Mouse (Mus musculus) layer of hippocampus, postnatal 14 days (tissue): ENCODE data around the gene Slc36a4. TPM values are rescaled to one million over a fixed set of nuclear protein-coding genes. Genes with fewer than 3 reads are reported as not detected.

Source experiments
- DNase-seq, 2 experiments: peaks; one replicate each; pipeline ENCODE4 v3.0.0; 2021 to 2022; ENCODE audit warnings: low spot score in 2 of 2, mixed read lengths in 1 of 2
- total RNA-seq, 2 experiments: library from RNA; stranded (reverse); gene quantifications; 2 replicates each; pipeline ENCODE4 v1.2.3; 2021

Slc36a4 gene
- total RNA-seq, 2 experiments from 2014 or later: 49.0 to 55.1 TPM

DNA sequence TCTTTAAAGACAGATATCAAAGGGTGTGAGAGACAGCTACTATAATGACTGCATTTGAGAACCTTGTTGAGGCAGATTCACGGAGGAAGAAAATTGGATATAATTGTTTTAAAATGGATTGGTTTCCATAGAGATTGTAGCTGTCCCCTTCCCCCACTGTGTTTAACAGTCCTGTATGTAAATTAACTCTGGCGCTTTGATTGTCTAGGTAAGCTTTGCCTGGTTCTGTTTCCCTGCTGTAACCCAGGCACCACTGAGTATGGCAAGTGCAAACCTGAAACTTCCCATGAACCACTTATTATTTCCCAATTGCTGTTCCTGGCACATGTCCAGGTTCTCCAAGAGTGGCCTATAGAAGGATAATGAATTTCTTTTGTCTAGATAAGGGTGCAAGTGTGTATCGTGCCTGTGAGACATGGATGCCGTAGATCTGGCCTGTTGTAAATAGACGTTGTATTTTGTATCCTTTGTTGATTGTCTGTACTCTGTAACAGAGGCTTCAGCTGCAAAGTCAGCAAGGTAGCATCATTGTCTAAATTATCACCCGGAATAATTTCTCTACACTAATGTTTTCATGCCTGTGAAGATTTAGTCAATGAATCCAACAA is 11.8 kb downstream of the Slc36a4 start:
- DNase-seq: no peak

DNA sequence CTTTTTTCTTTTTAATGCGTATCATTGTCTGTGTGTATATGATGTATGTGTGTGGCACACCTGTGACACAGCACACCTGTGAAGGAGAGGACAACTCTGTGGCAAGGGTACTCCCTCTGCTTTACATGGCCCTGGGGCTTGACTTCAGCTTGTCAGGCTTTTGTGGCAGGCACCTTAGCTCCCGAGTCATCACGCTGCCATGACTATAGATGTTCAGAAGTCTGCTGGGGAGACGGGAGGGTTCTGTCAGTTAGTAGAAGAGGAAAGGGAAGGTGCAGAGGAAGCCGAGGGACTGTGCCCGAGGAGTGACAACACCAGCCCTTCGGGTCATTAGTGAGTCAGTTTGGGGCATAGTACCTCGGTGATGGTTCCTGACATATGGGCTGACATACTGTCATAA is 13.0 kb downstream of the Slc36a4 start:
- no peak for DNase-seq

DNA sequence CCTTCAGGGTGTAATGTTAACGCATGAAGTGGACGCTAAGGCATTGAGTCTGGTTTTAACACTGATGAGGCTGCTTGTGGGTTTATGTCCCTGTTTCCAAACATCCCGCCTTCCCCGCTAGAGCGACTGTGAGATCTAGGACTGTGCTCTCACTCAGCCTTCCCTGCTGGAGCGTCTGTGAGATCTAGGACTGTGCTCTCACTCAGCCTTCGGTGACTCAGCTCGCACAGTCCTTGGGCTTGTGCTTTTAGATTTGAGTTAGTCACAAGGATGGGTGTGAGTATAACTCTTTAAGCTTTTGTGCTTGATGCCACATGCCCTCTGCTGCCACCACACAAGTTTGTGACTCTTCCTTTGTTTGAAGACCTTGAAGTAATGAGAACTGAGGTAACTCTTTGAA is 17.6 kb downstream of the Slc36a4 start:
- DNase-seq: no peak

DNA sequence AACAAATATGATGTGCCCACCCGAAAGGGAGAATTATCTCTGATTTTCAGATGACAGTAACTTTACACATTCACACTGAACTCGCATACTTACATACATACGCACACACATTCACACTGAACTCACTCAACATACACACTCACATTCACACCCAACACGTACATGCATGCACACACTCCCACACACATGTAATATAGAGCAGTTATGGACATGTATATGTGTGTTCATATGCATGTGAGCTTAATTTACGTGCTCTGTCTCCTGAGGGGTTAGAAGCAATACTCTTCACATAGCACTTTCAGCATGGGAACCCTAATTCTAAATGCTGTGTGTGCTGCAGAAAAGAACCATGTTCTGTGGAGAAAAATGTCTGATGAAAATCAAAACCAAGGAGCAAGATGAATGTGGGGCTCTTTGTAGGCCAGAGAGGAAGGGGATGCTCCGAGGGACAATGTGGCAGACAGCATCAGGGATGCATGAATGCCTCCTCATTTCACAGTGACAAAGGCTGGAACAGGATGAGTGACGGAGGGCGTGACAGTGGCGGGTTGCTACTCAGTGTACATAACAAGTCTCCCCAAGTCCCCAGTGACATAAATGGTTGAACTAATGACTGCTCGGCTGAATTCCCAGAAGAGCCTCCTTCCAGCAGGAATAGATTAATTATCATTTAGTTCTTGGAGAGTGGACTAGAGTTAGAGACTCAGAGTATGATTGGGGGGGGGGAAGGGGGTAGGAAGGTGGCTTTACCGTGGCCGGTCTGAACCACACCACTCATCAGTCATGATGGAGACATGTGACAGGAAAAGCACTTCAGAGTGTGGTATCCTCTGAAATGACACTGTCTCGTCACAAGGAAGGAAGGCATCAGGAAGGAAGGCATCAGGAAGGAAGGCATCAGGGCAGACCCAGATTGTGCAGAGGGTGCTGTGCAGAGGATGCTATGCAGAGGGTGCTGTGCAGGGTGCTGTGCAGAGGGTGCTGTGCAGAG is 22.5 kb downstream of the Slc36a4 start:
- no peak for DNase-seq

DNA sequence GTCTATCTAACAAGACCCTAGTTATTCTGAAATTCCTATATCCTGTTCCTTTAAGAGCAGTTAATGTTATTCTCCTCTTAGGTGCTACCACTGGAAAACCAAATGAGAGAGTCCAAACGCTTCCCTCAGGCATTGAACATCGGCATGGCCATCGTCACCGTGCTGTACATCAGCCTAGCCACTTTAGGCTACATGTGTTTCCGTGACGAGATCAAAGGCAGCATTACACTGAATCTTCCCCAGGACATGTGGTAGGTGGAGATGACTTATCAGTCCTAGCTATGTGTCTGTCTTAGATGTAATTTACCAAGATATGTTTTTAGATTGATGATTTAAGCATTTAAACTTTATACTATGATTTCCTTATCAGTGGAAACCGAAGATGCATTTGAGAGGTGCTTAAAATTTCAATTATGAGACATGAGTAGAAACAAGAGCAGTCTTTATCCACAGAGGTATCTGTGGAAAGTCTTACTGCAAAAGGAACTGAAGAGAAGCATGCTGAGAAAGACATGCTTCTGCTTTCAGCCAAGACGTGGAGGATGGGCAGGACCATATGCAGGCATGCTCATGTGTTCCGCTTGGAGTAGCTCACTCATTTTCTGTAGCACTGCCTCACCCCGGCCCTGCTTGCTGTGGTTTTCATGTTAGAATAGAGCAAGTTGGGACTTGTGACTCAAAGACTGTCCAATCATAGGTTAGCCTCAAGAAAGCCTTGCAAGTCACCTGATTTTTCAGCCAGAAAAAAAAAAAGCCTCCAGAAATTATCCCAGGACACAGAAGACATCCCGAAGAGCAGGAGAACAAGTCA is 24.7 kb downstream of the Slc36a4 start:
- no peak for DNase-seq

DNA sequence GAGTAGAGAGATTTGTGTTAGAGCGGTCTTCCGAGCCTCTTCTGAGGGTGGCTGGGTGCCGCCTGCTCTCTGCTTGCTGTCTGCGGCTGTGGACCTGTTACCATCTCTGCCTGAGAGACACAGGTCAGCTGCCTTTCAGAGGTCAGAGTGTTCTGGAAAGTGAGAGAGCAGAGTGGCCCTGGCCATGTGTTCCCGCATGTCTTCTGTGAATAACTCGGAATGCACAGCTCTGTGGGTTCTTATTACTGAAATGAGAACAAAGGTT is 25.3 kb downstream of the Slc36a4 start:
- no peak for DNase-seq

DNA sequence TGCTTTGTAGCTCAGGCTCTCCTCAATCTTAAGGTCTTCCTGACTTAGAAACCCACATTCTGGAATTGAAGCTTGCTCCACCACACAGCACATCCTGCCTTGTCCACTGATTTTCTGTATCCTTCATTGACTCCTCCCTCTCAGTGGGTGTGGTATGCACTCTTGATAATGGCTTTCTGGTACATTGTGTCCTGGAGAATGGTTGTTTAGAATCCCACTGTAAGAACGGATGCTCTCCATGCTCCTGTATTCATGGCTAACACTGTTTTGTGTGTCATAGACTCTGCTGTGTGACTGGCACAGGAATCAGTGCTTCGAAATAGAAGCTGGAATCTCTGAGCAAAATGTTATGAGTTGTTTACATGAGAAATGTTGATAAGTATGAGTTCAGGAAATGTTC is 28.0 kb downstream of the Slc36a4 start:
- no peak for DNase-seq

DNA sequence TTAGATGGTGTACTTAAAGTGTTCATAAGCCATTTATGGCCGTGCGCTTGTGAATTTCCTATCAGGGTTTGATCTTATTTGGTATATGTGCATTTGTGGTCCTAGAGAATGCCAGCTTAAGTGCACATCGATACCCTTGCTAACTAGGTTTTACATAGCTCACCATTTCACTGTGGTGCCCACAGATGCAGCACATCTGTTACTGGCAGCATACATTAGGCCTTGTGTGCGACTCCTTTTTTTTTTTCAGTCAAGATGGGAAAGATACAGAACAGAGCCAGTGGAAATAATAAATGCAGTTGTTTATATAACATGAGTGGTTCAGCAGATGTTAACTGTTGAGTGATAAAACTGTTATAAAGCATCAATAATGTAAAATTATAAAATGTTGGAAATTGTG is 31.9 kb downstream of the Slc36a4 start:
- no peak for DNase-seq

DNA sequence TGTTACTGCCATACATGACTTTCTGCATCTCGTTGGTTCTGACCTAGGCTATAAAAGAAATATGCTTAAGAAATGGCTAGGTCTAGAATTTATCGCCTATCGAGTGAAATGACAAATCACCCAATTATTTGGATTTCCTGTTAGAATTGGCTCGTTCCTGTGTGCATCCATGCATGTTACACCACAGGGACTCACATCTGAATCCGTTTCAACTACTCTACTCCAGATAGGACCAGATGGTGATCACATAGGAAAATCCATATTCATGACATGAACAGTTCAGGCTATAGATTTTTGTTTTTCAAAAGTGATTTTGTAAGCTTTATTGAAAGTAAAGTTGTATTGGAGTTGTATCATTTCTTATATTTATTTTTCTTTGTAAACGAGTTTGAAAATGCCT is 32.4 kb downstream of the Slc36a4 start:
- no peak for DNase-seq

DNA sequence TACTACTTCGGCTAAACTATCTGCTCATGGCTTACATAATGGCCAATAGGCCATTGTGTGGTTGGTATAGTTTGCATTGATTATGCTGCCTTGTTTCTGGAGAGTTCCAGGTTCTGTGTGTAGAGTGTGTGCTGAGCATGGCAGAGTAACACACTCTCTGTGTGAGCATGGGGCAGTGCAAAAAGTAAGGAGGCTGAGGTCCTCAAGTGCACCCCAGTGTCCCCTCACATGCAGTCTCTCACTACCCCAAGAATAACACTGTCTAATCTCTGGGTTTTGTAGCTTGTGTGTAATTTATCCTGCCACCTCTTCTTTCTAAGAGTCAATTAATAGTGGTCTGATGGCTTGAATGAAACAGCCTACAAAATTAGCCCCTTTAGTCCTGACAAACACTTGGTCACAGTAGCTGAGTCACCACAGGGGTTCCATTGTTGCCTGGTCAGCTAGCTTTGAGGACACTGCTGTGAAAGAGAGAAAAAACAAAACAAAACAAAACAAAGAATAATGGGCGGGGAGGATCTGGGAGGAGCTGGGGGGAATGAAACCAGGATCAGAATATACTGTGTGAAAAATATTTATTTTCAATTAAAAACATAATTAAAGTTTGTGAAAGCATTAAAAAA is 36.6 kb downstream of the Slc36a4 start:
- no peak for DNase-seq

DNA sequence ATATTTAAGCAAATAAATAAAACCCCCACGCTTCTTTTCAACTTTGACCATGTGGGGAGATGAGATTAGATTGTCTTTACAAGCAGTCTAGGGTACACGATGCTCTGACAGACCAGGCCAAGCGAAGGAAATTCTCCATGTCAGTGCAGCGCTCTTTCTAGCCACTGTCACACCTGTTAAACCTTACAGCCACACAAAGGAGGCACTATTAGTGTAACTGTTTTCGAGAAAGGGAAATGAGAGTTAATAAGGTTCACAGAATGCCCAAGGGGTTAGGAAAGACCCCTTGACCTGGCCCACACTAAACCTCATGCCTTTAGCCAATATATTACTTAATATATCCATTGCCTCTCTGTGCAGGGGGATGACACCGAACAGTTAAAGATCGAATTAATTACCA is 37.1 kb downstream of the Slc36a4 start:
- no peak for DNase-seq

DNA sequence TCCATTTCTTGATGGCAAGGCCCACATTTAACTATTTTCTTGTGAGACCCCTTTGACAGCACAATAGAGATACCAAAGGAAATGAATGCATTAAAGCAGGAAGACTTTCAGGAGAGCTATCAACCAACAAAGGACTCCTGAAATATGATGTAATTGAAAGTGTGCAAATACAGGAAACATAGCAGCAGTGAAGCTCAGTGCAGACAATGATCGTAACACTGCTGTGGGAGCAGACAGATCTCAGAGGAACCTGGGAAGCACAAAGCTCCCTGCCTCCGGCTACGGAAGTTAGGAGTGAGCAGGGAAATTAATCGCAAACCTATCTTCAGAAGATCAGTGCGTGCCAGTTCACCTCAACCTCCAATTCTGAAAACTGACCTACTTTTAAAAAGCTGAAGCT is 38.8 kb downstream of the Slc36a4 start:
- DNase-seq: no peak

DNA sequence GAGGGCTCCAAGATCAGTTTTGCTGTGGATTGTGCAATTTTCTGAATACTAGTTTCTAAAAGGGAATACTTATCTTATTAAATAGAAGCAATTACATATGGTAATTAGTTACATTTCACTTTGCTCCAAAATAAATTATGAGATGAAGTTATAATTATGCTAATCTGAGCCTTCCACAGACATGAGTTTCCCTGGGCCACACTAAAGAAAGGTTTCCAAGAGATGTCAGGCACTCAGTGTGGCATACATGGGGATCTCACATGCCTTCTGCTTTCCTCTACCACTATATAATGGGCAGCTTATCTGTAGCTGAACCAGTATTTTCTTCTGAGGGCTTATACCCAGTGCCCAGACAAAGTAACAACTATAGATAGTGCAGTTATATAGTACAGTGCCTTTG is 49.8 kb downstream of the Slc36a4 start:
- no peak for DNase-seq

DNA sequence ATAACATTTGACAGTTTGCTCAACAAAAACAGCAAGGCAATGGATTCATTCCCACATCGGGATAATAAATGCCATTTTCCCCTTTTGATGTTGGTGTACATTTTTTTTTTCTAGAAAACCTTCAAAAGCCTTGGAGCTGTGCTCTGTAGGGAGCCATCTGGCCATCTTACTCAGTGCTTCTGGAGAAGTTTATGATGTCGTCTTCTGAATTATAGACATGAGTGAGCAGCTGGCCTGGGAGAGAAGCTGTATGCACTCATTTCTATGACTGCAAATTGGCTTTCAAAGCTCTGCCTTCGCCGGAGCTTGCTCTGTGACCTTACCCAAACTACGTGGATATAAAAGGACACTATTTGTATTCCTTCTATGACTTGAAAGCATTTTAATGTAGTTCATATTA is 56.8 kb downstream of the Slc36a4 start:
- no peak for DNase-seq

DNA sequence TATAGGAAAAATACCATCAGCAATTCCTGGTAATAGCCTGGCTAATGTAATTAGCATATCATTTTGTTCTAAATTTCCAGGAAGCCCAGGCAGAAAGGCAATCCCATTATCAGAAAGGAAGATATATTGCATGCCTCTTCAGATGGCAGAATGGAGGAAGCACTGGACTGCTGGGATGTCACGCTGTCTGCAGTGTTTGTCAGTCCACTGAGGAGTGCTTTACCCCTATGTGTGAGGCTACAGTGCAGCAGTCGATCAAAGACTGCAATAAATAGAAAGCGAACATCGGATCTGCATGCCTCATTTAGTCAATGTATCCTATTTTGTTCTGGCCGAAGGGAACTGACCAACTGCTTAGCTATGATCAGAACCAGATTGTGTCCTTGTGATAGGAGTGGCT is 57.3 kb downstream of the Slc36a4 start:
- no peak for DNase-seq

DNA sequence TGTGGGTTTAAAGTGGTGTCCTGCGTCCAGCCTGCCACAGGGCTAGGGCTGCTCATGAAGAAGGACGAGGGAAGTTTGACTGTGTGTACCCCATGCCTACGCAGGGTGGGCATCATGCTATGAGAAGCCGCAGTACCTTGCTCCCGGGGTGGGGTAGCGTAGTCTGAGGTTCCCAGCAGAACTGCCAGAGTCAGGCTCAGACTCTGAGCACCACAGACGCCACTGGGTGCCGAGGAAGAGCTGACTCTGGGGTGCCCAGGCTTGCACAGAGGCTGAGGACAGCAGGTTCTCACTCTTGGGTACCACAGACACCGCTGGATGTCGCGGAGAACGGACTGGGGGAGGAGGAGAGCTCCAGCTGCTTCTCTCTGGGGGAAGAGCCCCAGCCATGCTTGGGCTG is 63.2 kb downstream of the Slc36a4 start:
- no peak for DNase-seq

DNA sequence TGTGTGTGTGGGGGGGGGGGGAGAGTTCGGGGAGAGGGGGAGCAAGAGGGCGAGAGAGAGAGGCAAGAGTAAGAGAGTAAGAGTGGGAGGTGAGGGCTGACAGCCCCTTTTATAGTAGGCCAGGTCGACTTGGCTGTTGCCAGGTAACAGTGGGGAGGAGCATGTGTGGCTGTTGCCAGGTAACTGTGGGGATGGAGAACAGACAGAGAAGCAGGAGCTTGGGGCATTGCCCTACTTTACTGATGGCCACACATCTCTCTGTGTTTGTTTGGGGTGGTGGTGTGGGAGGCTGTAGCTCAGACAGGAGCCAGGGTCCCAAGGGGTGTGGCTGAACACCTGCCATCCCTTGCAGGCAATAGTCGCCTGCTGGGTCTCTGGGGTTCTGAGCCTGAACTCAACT is 63.9 kb downstream of the Slc36a4 start:
- DNase-seq: no peak

DNA sequence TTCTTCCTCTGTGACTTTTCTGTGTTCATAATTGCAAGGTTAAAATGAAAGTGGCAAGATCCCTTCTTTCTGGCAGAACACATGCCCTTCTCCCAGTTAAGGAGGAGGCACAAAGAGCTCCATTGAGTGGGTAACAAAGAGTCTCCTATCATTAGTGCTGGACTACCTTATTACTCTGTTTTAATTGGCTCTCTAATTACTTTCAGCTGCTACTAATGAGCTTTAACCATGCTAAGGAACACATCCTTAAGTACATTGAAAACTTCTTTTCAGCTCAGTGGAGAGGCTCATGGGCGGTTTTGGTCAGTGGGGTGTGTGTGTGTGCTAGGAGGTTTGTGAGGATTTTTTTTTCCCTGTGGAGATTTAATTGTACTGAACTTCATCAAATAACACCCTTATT is 65.4 kb downstream of the Slc36a4 start:
- peak in 1 of 2 experiments; percentile 43 for DNase-seq

DNA sequence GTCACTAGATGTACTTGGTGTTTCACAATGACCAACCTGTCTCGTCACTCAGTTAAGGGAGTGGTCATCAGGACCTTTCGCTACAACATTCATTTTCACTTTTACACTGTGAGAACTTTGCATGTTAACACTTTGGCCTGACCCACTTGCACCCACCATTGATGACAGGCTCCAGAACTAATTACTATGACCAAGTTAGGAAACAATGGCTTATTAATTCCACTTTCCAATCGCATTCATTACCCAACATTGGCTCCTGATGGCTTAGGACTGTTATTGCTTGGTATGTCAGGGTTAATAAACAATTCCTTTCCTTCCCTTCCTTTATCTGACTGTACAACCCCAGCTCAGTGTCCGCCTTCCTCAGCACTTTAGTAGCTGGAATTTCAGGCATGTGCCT is 72.4 kb downstream of the Slc36a4 start:
- no peak for DNase-seq

DNA sequence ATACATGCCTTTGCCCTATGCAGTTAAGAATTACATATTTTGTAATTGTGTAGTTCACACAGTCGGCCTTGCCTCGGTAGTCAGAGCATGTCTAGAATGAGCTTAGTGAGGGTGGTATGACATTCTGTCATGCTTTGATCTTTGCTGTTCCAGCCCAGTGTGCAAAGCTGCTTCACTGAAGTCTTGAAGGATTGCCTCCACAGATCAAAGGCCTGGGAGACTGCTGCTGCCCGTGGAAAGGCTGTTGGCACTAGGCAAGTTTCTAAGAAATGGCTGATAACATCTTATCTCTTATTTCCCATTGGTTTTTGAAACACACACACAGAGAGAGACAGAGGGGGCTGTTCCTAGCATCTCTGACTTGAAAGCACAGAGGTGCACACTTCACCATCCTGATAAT is 76.7 kb downstream of the Slc36a4 start:
- no peak for DNase-seq

DNA sequence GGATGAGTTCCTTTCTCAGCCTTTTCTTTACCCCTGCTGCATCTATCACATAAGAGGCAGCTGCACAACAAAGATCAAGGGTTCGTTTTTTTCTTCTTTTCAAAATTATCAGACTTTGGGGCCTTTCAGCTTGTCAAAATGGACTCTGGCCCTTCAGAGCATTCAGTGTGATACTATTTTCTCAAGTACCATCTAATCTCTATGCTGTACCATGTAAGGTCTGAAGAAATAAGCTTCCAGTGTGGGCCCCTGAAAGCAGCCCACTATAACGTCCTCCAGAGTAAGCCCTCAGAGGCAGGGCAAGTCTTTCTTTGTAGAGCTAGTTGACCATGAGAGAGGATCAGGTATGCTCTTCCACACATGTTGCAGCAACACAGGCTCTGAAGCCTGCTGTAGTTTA is 77.1 kb downstream of the Slc36a4 start:
- DNase-seq: no peak

DNA sequence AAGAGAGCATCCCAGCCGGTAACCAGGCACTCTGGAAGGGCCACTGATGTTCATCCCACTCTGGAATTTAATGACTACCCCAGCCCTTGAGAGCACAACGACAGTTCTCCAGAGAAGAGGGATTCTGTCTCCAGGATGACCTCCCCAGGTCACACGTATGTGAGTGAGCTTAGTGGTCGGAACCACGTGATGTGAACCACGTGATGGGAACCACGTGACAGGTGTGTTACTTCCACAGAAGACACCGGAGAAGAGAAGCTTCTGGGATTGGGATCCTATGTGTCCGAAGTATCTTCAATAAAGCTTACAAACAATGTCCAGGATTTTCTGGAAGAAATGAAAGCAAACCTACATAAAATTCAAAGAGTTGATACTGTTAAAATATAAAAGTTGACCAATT is 82.5 kb downstream of the Slc36a4 start:
- DNase-seq: no peak
